Mouse (Mus musculus): ENCODE data around the gene Il1rap.

GRCm38 (mm10) chr16:26700440-26701103 is 119.1 kb downstream of the Il1rap start:
- no peak for TF ChIP-seq NELFE (IDR thresholded peaks at IDR 0.05; ENCODE audit: low read depth, low read length)
- TF ChIP-seq POLR2A (IDR thresholded peaks at IDR 0.05; ENCODE audit: control insufficient read depth in 1 of 2, insufficient read depth in 1 of 2, low read depth in 1 of 2, low read length in 2 of 2, poor library complexity in 1 of 2): no peak
- no peak for TF ChIP-seq MYC (IDR thresholded peaks at IDR 0.05; ENCODE audit: low read depth, low read length)
- TF ChIP-seq TCF12 (IDR thresholded peaks at IDR 0.05; ENCODE audit: low read depth, low read length): no peak
- no peak for TF ChIP-seq ZC3H11A (IDR thresholded peaks at IDR 0.05; ENCODE audit: low read depth, low read length)
- no peak for TF ChIP-seq JUND (IDR thresholded peaks at IDR 0.05; ENCODE audit: low read depth, low read length)
- TF ChIP-seq POLR2AphosphoS2 (IDR thresholded peaks at IDR 0.05; ENCODE audit: low read length): no peak
- TF ChIP-seq MEF2A (IDR thresholded peaks at IDR 0.05; ENCODE audit: extremely low read depth, insufficient replicate concordance, low read depth, low read length, poor library complexity, severe bottlenecking): no peak
- TF ChIP-seq CTCF (IDR thresholded peaks at IDR 0.05 in 2 of 3, conservative IDR thresholded peaks at IDR 0.05 in 1 of 3; ENCODE audit: control insufficient read depth in 1 of 3, insufficient read depth in 1 of 3, low read depth in 2 of 3, low read length in 3 of 3, poor library complexity in 1 of 3, severe bottlenecking in 1 of 3): no peak
- no peak for TF ChIP-seq ZNF384 (IDR thresholded peaks at IDR 0.05; ENCODE audit: low read depth, low read length)
- TF ChIP-seq RCOR1 (IDR thresholded peaks at IDR 0.05; ENCODE audit: low read depth, low read length): no peak
- TF ChIP-seq MAX (IDR thresholded peaks at IDR 0.05; ENCODE audit: low read length): no peak

Data from MEL (cell line).